Mouse (Mus musculus): Measurements from ENCODE around the gene Meaf6.

DNA sequence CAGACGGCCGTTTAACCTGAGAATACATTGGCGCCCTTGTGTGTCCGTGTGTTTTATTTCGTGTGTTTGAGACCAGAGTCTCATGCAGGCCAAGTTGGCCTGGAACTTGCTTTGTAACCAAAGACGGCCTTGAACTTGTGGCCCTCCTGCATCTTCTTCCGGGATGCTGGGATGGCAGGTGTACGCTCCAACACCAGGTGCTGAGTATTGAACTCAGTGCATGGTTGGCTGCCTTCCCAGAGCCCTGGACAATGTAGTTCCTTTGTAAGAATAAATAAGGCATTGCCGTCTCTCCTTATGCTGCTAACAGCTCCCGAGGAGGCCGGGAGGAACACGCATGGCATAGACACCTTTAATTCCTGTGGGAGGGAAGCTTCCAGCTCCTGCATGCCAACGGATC, 32.0 kb downstream of the Meaf6 start:
- TF ChIP-seq EP300 (IDR thresholded peaks at IDR 0.05; ENCODE audit: insufficient read depth, low read depth, low read length), result no peak
- no peak for TF ChIP-seq CTCF (IDR thresholded peaks at IDR 0.05; ENCODE audit: low read depth, low read length)
- no peak for TF ChIP-seq POLR2A (IDR thresholded peaks at IDR 0.05; ENCODE audit: insufficient read depth, low read length)

Measured in ES-Bruce4 (cell line).